Mouse (Mus musculus) right cerebral cortex, postnatal 36 days (tissue): ENCODE results near the gene Arid1a.
A peak's percentile ranks its signal among the peaks of the same experiment; 100 is the strongest.
"Not testable (repeated sequence)": the region's sequence is repeated elsewhere in the genome, so short reads cannot be mapped to it uniquely, and the experiment has no call there.

Experiments used
- DNase-seq, 2 experiments: peaks; one replicate each; pipeline ENCODE4 v3.0.0; 2022; ENCODE audit warnings: low spot score in 2 of 2, mixed read lengths in 1 of 2

The Arid1a gene

DNA sequence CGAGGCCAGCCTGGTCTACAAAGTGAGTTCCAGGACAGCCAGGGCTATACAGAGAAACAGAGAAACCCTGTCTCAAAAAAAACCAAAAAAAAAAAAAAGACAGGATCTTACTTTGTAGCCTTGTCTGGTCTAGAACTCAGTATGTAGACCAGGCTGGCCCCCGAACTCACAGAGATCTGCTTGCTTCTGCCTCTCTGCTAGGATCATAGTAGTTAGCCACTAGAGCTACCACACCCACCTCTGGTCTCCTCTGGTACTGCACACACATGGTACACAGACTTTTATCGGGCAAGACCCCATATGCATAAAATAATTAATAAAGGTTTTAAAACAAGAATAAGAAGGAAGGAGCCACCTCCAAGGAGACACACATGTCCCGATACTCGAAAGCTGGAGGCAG is 102.5 kb downstream of the Arid1a start:
- DNase-seq, result not testable (repeated sequence)

DNA sequence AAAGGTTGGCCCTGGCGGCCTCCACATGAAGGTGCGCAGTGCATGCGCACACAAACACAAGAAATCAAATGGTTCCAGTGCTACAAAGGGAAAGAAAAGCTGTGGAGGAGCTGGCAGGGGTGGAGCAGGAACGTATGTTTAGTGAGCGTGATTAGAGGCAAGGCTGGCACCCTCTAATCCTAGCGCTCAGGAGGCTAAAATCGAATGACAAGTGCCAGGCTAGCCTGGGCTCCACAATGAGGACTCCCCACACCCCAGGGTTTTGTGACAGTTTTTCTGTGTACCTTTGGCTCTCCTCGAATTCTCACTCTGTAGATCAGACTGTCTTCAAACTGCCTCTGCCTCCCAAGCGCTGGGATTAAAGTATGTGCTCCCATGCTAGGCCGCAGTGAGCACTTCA is 103.8 kb downstream of the Arid1a start:
- no peak for DNase-seq

DNA sequence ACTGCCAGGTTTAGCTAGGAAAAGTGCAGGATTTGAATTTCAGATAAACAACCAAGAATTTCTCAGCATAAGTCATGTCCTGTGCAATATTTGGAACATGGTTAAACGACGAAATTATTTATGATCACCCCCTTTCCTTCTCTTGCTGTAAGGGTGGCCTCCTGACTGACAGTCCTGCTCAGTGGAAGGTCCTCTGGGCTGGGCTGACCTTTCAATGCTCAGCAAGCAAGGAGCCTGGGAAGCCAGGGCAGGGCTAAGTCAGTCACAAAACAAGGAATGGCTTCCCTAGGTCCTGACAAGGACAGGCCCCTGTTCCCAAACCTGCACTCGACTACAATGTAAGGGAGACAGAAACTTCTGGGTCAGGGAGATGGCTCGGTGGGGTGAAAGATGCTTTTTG is 104.6 kb downstream of the Arid1a start:
- DNase-seq, result no peak

DNA sequence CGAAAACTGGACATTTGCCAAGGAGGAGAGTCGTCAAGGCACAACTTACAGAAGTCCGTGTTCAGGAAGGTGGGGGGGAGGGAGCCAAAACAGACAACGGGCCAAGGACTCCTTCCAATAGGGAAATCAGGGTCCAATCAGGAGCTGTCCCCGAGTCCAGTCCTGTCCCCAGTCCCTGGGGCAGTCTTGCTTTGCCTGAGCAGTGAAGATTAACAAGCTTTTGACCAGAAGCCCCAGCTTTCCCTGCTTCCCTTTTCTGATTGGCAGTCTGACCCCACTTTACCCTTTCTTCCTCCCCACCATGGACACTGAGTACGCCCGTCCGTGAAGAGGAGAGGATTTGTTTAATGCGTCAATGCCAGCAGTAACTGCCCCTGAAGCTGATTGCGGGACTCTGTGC is 105.1 kb downstream of the Arid1a start:
- DNase-seq, result no peak

DNA sequence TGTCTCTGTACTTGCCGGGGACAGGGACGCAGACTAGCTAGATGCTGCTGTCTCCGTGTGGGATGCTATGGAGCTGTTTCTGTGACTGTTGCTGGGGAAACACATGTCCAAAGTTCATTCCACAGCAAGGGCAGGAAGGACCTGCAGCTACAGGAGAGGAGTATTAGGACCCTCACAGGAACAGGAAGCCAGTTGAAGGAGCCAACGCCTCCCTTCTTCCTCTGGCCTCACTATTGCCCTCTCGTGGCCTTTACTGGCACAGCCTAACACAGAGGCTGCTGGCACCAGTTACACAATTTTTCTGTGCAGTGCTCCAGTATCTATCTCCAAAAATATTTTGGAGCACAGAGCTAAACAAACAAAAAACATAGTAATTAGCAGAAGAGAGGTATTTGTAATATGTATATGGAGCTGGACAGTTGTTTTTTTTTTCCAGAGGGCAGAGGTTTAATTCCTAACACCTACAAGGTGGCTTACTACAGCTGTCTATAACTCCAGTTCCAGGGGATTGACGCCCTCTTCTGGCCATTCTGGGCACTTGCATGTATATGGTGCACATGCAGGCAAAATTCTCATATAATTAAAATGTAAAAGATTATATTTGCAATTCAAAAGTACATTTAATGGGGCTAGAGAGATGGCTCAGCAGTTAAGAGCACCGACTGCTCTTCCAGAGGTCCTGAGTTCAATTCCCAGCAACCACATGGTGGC is 106.4 kb downstream of the Arid1a start, which contains the start of gene Zdhhc18:
Zdhhc18 (minus strand) TSS at position 166 of the 711 bp plus-strand sequence.
- DNase-seq, result peak in 1 of 2 experiments; percentile 52

DNA sequence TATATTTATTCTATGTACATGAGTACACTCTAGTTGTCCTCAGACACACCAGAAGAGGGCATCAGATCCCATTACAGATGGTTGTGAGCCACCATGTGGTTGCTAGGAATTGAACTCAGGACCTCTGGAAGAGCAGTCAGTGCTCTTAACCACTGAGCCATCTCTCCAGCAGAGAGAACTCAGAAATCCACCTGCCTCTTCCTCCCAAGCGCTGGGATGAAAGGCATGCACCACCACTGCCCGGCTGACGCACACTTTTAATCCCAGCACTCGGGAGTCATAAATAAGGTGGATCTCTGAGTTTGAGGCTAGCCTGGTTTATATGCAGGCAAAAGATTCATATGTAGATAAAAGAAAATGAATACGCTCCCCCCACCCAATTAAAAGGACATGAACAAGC is 107.1 kb downstream of the Arid1a start:
- not testable (repeated sequence) for DNase-seq

DNA sequence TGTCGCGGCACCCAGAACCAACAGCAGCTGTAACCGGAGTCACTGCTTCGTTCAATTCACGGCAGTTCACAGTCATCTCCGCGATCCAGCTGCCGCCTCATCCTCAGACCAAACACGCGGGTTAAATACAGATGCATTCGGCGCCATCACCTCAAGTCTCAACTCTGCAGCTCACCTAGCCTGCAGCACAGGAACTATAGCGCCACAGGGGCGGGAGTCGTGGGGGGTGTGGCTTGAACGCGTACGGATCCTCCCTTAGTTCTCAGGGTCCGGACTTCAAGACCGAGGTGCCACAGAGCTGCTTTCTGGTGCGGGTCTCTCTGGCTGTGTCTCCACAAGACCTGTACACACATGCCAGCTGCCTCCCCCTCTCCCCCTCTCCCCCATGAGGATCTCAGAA is 110.9 kb downstream of the Arid1a start:
- DNase-seq, result no peak

DNA sequence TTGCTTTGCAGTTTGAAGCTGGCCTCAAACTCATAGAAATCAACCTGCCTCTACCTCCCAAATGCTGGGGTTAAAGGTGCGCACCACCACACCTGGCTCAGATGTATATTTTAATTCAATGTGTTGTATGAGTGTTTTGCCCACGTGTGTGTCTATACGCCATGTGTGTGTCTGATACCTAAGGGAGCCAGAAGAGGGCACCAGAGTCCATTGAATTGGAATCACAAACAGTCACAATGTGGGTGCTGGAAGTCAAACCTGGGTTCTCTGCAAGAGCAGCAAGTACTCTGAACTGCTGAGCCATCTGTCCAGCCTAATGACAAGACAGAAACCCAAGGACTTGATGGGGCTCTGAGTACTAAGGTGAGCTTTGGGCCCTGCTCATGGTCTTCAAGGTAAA is 111.4 kb downstream of the Arid1a start:
- DNase-seq, result no peak

DNA sequence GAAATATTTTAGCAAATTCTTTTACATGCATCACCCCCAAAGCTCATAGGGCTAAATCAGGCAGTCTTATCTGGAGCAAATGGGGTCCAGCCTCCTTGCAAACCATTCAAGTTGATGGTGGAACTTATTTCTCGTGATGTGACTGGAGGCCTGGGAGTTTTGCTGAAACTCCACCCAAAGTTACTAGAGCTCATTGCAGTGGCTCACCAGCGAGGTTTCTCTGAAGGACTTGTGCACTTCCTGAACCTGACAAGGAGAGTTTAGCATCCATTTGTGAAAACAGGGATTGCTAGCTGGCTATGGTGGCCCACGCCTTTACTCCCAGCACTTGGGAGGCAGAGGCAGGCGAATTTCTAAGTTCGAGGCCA is 122.5 kb downstream of the Arid1a start:
- no peak for DNase-seq

DNA sequence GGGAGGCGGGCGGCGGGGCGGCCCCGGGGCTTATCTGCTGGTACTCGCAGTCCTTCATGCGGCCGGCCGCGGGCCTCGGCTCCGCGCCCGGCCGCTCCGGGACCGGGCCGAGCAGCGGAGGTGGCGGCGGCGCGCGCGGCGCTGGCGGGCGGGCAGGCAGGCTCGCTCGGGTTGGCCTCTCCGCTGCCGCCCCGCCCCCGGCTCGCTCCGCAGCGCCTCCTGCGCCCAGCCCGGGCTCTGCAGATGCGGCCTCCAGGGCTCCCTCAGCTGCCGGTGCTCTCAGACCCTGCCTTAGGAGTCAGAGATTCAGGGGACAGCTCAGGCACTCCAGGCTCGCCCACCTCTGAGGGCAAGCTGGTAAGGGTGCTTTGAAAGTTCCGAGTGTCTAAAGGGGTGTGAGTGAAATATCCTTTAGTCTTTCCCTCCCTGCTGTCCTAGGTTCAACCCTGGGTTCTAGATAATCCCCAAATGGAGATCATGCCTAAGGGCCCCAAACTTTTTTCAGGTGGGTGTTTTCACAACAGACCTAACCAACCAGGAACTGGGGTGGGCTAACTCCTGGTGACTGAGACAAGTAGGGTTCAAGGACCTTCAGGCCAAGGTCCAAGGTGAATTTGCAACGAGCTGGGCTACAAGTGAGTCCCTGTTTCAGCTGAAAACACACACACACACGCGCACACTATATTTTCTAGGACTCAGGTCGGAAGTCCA is 123.1 kb downstream of the Arid1a start:
- DNase-seq, result peak; percentile 76 to 77

DNA sequence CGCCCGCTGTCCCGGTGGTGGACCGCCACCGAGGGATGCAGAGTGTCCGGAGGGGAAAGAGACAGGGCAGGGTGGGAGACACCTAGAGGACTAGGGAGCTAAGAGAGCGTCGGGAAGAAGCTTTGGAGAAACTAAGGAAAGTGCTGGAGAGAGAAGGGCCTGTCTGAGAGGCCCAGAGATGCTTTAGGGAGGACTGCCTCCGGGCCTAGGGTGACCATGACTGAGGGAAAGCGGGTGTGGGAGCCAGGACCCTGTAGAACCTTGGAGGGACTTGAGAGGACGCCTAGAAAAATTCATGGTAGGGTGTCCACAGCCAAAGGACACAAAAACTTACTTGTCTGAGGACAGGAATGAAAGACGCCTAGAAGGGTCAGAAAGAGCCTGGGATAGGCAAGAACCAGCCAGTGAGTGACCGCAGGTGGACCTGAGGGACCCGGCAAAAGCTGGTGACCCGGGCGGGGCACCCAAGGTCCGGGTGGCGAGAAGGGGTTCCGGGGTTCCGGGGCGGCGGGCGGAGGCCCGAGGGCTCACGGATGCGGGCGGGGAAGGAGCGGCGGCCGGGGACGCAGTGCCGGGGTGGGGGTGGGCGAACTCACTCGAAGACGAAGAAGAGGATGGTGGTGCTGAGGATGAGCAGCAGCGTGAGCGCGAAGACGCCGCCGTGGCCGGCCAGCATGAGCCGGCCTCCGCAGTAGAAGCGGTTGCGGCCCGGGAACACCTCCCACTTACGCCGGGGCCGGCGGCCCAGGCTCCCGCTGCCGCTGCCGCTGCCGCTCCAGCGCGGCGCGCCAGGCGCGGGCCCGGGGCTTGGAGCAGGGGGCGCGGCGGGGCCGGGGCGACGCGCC is 123.9 kb downstream of the Arid1a start:
- no peak for DNase-seq

DNA sequence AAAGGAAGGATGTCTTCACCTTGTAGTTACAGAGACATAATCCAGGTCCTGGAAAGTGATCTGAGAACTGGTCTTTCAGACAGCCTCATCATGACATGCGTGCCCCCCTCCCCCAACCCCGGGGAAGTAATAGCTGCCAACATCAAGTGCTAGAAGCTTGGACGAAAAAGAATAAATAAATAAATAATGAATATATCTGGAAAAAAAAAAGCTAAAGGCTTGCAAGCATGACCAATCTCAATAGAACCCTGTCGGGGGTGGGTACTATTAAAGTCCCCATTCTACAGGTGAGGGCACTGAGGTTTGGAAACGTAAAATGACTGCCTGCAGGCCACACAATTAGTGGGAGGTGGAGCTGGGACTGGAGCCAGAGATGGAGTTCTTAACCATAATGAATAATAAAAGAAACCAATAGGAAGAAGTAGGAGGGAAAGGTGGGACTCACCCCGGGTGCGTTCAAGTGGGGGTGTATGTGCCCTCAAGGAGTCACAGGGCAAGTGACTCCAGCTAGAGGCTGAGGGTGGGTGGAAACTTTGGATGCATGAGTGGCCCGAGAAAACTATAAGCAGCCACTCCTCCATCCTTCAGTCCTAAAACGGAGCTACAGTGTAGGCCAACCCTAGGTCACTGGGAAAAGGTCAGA is 124.7 kb downstream of the Arid1a start:
- DNase-seq, result no peak

DNA sequence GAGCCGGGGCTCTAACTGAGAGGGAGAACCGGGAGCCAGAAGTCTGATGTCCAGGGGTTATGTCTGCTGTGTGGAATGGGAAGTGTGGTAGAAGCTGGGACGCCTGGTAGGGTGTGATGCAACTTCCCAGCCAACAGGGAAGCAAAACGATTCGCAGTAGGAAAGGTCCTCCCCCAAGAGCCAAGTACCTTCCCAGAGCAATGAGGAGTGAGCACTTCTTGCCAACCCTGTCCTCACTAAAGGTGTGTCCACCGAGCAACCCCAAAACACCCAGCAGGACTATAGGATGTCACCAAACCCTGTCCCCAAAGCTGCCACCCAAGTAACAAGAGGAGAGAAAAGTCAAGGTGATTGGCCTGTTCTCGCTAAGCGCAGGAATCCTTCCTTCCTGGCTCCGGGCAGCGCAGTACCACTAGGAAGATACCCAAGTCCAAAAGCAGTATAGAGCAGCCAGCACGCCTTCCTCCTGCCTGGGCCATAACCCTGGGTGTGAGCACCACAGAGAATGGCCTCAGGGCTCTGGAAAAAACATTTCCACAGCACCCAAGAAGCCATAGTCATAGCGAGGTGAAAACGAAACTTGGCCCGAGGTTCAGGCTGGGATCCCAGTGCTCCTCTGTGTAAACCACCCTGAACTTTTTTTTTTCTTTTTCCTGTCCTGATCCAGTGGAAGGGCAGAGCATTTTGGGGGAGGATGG is 125.3 kb downstream of the Arid1a start:
- DNase-seq, result no peak

DNA sequence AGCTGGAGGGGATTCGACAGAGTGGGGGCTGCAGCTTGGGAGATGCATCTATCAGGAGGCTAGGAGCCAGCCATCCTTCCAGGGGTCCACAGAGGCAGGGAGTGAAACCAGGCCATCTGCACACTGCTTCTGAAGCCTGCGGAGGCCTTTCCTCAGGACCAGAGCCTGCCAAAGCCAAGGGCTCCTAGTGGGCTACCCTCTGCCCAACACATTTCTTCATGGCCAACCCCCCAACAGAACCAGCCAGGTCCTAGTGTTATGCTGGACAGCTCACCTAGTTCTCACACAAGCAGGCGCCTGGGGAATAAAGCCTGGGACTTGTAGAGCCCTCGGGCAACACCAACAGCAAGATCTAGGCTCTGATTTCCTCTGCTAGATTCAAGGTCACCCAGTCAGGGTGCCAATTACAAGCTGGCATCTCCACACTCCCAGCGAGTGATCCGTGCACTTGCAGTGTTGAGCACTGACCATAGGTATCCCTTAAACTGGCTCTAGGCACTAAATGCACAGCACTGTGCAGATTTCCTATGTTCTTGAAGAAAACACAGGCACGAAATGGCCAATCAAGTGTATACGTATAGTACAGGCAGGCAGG is 126.1 kb downstream of the Arid1a start:
- DNase-seq, result no peak

DNA sequence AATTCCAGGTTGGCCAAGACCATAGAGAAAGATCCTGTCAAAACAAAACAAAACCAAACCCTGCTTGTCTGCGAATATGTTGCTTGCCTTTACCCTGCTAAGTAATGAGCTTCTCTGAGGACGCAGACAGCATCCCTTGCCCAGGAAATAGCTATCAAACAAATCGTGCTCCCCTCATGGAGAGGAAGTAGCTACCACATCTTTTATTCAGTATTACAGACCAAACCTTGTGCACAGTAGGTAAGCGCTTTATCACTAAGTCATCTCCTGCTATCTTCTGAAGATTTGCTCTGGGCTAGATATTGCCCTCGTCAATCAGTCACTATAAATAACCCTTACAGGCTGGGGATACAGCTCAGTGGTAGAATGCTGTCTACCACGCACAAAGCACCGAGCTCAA is 127.4 kb downstream of the Arid1a start:
- no peak for DNase-seq
